Mouse (Mus musculus) stomach, postnatal 0 days (tissue): ENCODE measurements around the gene Hoxc5.

ENCODE experiments used
- CTCF ChIP-seq: IDR thresholded peaks from 2 replicates; pipeline ENCODE4 v1.5.1; 2016; ENCODE audit warnings: antibody characterized with exemption, low read depth, mild to moderate bottlenecking, moderate library complexity
- EP300 ChIP-seq: optimal IDR thresholded peaks from 2 replicates; pipeline ENCODE3; 2016; ENCODE audit warnings: antibody characterized with exemption

GRCm38 (mm10) chr15:102963259-102963658 is 4.0 kb upstream of the Hoxc5 start:
- TF ChIP-seq CTCF = no peak
- TF ChIP-seq EP300 = no peak
